Mouse (Mus musculus) kidney, embryonic 15.5 days (tissue): ENCODE data around the gene Wrap73. TPM values are rescaled to one million over a fixed set of nuclear protein-coding genes. Genes with fewer than 3 reads are reported as not detected.

ENCODE experiments used
- ATAC-seq: fragments of 200-750 bp; cut with Nextera tagmentation; replicated peaks from 2 replicates; pipeline ENCODE4 v1.8.0; 2017; ENCODE audit warnings: moderate TSS enrichment; ENCODE audit not compliant: low FRiP score
- H3K27ac ChIP-seq: fragments of 300-500 bp; sonication (generic); 2 replicates; pipeline ENCODE4 v1.5.1; 2015; ENCODE audit warnings: mild to moderate bottlenecking, inconsistent platforms
- H3K27me3 ChIP-seq: fragments of 300-500 bp; sonication (generic); 2 replicates; pipeline ENCODE4 v1.6.1; 2015; ENCODE audit warnings: inconsistent platforms
- H3K36me3 ChIP-seq: fragments of 300-500 bp; sonication (generic); 2 replicates; pipeline ENCODE4 v1.6.1; 2015; ENCODE audit warnings: inconsistent platforms
- H3K4me1 ChIP-seq: fragments of 300-500 bp; sonication (generic); 2 replicates; pipeline ENCODE4 v1.6.1; 2015; ENCODE audit warnings: inconsistent platforms
- H3K4me2 ChIP-seq: fragments of 300-500 bp; sonication (generic); 2 replicates; pipeline ENCODE4 v1.6.1; 2015; ENCODE audit warnings: moderate library complexity, mild to moderate bottlenecking, inconsistent platforms
- H3K4me3 ChIP-seq: fragments of 300-500 bp; sonication (generic); replicated peaks from 2 replicates; pipeline ENCODE4 v1.5.1; 2015; ENCODE audit warnings: mild to moderate bottlenecking, inconsistent platforms
- H3K9ac ChIP-seq: fragments of 300-500 bp; sonication (generic); 2 replicates; pipeline ENCODE4 v1.6.1; 2015; ENCODE audit warnings: mild to moderate bottlenecking, inconsistent platforms
- H3K9me3 ChIP-seq: fragments of 300-500 bp; sonication (generic); replicated peaks from 2 replicates; pipeline ENCODE4 v1.6.1; 2016; ENCODE audit warnings: inconsistent platforms
- WGBS: fragments of 180-500 bp; shearing (Covaris S2); methylation state at CpG from one replicate; pipeline ENCODE4 v1.1.7; 2015; ENCODE audit warnings: mixed read lengths; 5-methylcytosine and 5-hydroxymethylcytosine counted together
- polyA plus RNA-seq: library from polyadenylated mRNA; unstranded; fragments of >200 nt; fragmentation: Nextera tagmentation; extraction: Ambion mirVana; gene quantifications from 2 replicates; pipeline ENCODE4 v1.2.1, GENCODE M21; 2015

Wrap73 gene
- polyA plus RNA-seq, 1 experiment from 2014 or later: 42.1 TPM

DNA sequence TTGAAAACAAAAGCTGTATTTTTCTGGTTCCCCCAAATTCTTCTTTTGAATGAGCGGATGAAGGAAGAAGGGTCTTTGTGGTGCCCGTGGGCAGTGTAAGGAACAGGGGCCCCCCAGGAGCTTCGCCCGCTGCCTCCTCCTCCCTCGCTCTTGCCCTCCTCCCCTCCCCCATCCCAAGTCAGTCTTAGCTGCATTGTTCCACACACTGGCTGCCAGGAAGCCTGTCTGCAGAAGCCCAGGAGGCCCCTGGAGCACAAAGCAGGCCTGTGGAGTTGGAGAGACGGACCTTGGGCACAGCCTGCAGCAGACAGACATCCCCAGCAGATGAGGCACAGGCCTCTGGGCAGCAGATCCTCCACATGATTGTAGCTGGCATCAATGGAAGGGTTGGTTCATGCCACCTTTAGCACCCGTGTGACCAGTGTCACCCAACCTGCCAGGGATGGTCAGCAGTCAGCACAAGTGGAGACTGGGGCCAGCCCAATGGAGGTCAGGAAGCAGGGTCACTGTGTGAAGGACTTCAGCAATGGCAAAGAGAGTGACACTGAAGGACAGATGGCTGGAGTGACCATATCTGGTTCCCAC is 56.3 kb downstream of the Wrap73 start:
- Histone ChIP-seq H3K9me3 (peaks cover 2% of the 10 kb centered on the region; the same call in 1 of the 2 replicates), H3K36me3 (no peaks in the 10 kb centered on the region), H3K4me2 (no peak overlapping the region), H3K4me3 (no peak overlapping the region), H3K9ac (no peak overlapping the region), H3K4me1 (peaks cover 5% of the 10 kb centered on the region; the same call in 1 of the 2 replicates), H3K27me3 (no peaks in the 10 kb centered on the region), H3K27ac (no peak overlapping the region)
- ATAC-seq: 0 out of 2 replicates have a peak, but pooled peaks have one; percentile 18
- 70% methylated on average over 7 of the region's 7 CpGs for WGBS

DNA sequence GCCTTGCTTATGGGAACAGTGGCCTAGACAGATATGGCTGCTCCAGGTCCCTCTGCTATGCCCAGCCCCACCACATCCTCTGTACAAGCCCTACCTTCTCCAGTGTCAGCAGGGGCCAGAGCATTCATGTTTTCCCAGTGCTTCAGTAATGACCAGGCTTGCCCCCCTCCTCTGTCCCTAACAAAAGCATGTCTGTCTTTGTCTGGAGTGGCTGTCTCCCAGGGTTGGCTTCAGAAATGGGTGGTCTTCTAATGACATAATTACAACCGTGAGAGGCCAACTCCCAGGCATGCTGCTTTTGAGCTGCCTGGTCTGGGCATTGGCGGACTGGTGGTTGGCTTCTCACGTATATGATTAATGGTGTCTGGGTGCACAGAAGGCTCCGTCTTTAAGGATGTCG is 59.3 kb downstream of the Wrap73 start:
- no peaks in the 10 kb centered on the region for H3K27me3 ChIP-seq
- peaks cover 11% of the 10 kb centered on the region for H3K4me1 ChIP-seq
- no peak overlapping the region for H3K4me3 ChIP-seq
- no peaks in the 10 kb centered on the region for H3K36me3 ChIP-seq
- ATAC-seq: no peak
- no peak overlapping the region for H3K4me2 ChIP-seq
- H3K9ac ChIP-seq: no peak overlapping the region
- no peak overlapping the region for H3K27ac ChIP-seq
- 63% methylated on average over 5 of the region's 5 CpGs for WGBS
- H3K9me3 ChIP-seq: no peaks in the 10 kb centered on the region

DNA sequence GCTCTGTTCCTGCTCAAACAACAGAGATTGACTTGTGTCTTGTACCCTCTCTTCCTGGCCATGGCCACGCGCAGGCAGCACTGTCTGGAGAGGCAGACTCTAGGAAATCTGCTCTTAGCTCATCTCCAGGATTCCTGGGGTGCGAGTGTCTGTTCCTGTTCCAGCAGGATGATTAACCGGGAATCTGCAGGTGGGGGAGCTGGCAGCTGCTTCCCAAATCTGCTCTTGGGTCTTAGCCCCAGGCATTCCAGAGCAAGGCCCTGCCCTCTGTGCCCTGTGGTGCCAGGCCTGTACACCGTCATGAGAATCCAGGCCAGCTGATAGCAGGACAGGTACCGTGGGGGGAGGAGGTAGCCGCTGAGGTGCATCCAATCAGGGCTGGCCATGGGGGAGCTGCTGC is 62.4 kb downstream of the Wrap73 start:
- Histone ChIP-seq H3K27ac (no peak overlapping the region), H3K4me2 (no peak overlapping the region), H3K36me3 (no peaks in the 10 kb centered on the region), H3K9me3 (no peaks in the 10 kb centered on the region), H3K27me3 (no peaks in the 10 kb centered on the region; the same call in 1 of the 2 replicates), H3K4me3 (no peak overlapping the region), H3K4me1 (peaks cover 10% of the 10 kb centered on the region; the same call in 1 of the 2 replicates), H3K9ac (no peak overlapping the region)
- ATAC-seq: no peak
- 78% methylated on average over 7 of the region's 7 CpGs for WGBS

DNA sequence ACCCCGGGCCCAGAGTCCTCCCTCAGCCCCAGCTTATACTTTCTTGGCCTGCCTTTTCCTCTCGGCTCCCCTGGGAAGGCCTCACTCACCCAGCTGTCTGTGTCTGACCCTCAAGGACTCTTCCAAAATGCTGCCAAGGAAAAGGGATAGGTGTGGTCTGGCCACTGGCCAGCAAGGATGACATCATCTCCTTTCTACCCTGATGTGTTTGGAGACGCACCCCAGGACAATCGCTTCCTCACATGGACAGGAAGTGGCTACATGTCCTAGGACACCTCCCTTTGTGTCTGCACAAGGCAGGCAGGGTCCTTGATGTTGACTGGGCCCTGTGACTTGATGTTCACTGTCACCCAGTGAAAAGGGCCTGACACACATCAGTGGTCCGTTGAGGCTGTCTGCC is 63.2 kb downstream of the Wrap73 start:
- Histone ChIP-seq H3K36me3 (no peaks in the 10 kb centered on the region), H3K27me3 (no peaks in the 10 kb centered on the region; the same call in 1 of the 2 replicates), H3K27ac (no peak overlapping the region), H3K9ac (no peak overlapping the region), H3K4me1 (peaks cover 14% of the 10 kb centered on the region; the same call in 1 of the 2 replicates), H3K4me2 (no peak overlapping the region), H3K9me3 (no peaks in the 10 kb centered on the region), H3K4me3 (no peak overlapping the region)
- no peak for ATAC-seq
- 76% methylated on average over 5 of the region's 5 CpGs for WGBS

DNA sequence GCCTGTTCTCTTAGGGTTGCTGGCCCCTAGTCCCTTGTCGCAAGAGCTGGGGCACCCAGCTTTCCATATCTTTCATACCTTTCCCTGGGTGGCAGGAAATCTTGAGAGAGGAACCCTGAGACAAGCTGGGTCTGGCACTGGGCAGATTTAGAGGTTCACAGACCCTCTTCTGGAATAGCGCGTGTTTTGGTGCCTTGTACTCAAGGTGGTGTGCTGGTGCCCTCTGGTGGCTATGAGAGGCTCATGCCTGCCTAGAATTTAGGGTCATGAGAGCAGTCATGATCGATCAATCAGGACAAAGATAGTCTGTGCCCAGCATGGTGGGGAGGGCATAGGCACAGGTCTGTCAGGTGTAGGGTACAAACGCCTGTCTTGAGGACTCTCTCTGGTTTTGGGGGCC is 65.1 kb downstream of the Wrap73 start:
- Histone ChIP-seq H3K27me3 (no peaks in the 10 kb centered on the region; the same call in 1 of the 2 replicates), H3K4me2 (no peak overlapping the region), H3K4me1 (peaks cover 17% of the 10 kb centered on the region; the same call in 1 of the 2 replicates), H3K9me3 (no peaks in the 10 kb centered on the region), H3K4me3 (no peak overlapping the region), H3K9ac (no peak overlapping the region), H3K36me3 (no peaks in the 10 kb centered on the region), H3K27ac (no peak overlapping the region)
- no peak for ATAC-seq
- WGBS: 19% methylated on average over 5 of the region's 5 CpGs

DNA sequence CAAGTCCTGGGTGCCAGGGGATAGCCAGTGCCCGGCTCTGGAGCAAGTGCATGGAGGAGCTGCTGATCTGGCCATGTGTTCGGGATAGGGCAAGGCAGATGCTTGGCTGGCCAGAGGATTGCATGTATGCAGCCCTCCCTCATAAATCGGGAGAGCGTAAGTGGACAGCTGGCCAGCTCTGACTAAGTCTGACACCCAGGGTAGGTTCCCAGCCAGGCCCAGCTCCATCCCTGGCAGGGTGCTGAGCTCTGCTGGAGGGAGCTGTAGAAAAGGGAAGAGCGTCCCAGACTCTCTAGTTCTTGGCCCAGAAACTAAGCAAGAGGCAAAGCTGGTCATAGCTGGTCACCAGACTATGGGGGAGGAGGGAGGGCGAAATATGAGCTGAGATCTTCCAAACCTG is 66.9 kb downstream of the Wrap73 start:
- H3K9me3 ChIP-seq: no peaks in the 10 kb centered on the region
- ATAC-seq: no peak
- no peaks in the 10 kb centered on the region; the same call in 1 of the 2 replicates for H3K27me3 ChIP-seq
- no peak overlapping the region for H3K27ac ChIP-seq
- H3K36me3 ChIP-seq: no peaks in the 10 kb centered on the region
- no peak overlapping the region for H3K9ac ChIP-seq
- no peak overlapping the region for H3K4me2 ChIP-seq
- no peak overlapping the region for H3K4me3 ChIP-seq
- H3K4me1 ChIP-seq: peaks cover 24% of the 10 kb centered on the region; the same call in 1 of the 2 replicates
- WGBS: 60% methylated on average over 6 of the region's 6 CpGs

DNA sequence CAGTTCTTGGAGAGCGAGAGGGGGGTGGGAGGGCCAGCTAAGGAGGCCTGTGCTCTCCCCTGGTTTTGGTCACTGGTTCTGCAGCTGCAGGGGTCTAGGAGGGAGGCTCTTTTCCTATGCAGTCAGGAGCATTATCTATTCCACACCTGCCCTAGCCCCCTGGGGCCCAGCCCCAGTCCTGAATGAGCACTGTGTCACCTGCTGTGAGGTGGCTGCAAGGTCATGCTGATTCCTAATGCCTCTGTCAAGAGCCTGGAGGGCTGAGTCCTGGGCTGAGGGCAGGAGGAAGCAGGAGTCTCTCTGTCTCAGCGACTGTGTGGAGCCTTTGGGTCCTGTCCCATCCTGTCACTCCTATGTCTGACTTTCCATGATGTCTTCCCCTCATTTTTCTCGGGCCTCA is 67.7 kb downstream of the Wrap73 start:
- Histone ChIP-seq H3K4me3 (no peak overlapping the region), H3K4me1 (peaks cover 27% of the 10 kb centered on the region), H3K36me3 (no peaks in the 10 kb centered on the region), H3K4me2 (no peak overlapping the region), H3K9me3 (no peaks in the 10 kb centered on the region), H3K9ac (no peak overlapping the region), H3K27ac (no peak overlapping the region), H3K27me3 (no peaks in the 10 kb centered on the region; the same call in 1 of the 2 replicates)
- no peak for ATAC-seq
- 17% methylated on average over 3 of the region's 3 CpGs for WGBS

DNA sequence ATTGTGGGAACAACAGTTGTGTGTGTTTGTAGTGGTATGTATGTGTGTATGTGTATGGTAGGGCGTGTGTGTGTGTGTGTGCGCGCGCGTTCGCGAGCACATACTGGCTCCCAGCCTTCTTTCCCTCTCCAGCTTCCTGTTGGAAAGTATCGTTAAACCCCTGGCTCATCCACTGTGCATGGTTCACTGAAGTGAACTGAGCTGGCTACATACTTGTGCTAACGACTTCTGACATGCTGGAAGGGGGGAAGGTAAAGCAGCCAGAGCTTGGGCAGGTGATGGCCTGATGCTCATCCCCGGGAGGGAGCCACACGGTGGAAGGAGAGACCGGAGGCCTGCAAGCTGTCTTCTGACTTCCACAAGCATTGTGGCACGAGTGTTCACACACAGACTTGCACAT is 69.3 kb downstream of the Wrap73 start:
- H3K36me3 ChIP-seq: no peaks in the 10 kb centered on the region
- no peaks in the 10 kb centered on the region; the same call in 1 of the 2 replicates for H3K27me3 ChIP-seq
- H3K4me3 ChIP-seq: no peak overlapping the region
- no peak for ATAC-seq
- no peak overlapping the region for H3K27ac ChIP-seq
- no peak overlapping the region for H3K4me2 ChIP-seq
- H3K9ac ChIP-seq: no peak overlapping the region
- 77% methylated on average over 13 of the region's 13 CpGs for WGBS
- H3K4me1 ChIP-seq: peaks cover 25% of the 10 kb centered on the region
- no peaks in the 10 kb centered on the region for H3K9me3 ChIP-seq

DNA sequence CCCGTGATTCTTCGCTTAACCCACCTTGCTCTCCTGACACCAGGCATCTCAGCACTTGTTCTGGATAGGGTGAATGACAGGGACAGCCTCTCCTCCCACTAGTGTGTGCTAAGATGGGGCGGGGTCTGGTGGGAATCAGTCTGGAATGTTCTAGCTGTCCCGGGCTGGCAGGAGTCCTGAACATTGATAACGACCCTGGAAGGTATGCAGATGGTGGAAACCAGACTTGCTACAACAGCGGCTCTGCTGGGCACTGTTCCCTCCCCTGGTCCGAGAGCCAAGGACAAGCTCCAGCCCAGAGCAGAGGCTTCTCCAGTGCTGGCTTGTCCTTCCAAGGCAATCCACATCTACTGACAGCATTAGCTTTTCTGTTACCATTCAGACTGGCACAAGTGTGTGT is 71.4 kb downstream of the Wrap73 start:
- Histone ChIP-seq H3K36me3 (no peaks in the 10 kb centered on the region), H3K4me1 (peaks cover 31% of the 10 kb centered on the region), H3K27ac (no peak overlapping the region; the same call in 1 of the 2 replicates), H3K9me3 (no peaks in the 10 kb centered on the region), H3K4me2 (no peak overlapping the region), H3K9ac (no peak overlapping the region), H3K27me3 (no peaks in the 10 kb centered on the region), H3K4me3 (no peak overlapping the region)
- ATAC-seq: peak; percentile 16; the same call in 1 of the 2 replicates
- WGBS: 62% methylated on average over 7 of the region's 7 CpGs

DNA sequence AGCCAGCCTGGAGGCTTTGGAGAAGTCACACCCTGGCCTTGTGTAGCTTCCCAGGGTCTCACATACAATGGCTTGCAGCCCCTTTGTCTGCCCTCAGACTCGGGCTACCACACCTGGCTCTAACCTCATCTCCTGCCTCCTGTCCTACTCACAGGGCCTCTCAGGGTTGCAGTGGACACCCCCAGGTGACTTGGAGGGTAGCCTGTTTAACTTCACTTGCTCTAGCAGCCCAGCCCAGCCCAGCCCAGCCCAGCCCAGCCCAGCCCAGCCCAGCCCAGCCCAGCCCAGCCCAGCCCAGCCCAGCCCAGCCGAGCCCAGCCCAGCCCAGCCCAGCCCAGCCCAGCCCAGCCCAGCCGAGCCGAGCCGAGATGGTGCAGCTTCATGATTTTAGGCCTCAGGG is 71.9 kb downstream of the Wrap73 start:
- WGBS: 10% methylated on average over 5 of the region's 5 CpGs
- no peaks in the 10 kb centered on the region for H3K36me3 ChIP-seq
- H3K9ac ChIP-seq: no peak overlapping the region
- H3K4me3 ChIP-seq: no peak overlapping the region
- peaks cover 28% of the 10 kb centered on the region for H3K4me1 ChIP-seq
- H3K4me2 ChIP-seq: no peak overlapping the region
- no peaks in the 10 kb centered on the region for H3K27me3 ChIP-seq
- H3K27ac ChIP-seq: no peak overlapping the region; the same call in 1 of the 2 replicates
- H3K9me3 ChIP-seq: no peaks in the 10 kb centered on the region
- no peak; the same call in 1 of the 2 replicates for ATAC-seq
